ENCODE assay signal across 9 mouse cellular contexts in genomic region chr12:85451693-85452491, GRCm38 (mm10). TPM values are rescaled to one million over a fixed set of nuclear protein-coding genes. Genes with fewer than 3 reads are reported as not detected.
DNase-seq lines count a peak whose midpoint lies in the region; ATAC-seq and TF ChIP-seq lines count a peak whose summit lies in the region.
"Had no signal": no experiment of that assay in that cellular context is flagged by ENCODE, and none has a peak within 500 bp of the region (broad histone marks: within the 10 kb centered on the region; RNA-seq: fewer than 3 reads in every experiment).

No protein-coding gene starts in this region.

- peak overlapping the region; percentile 13 for H3K4me3 ChIP-seq in gastrocnemius, adult 2 months
- H3K4me3 ChIP-seq in embryonic facial prominence, embryonic 15.5 days (replicated peaks), result no peak overlapping the region
- no peak overlapping the region for H3K4me3 ChIP-seq in limb, embryonic 12.5 days (replicated peaks)
- peak overlapping the region; percentile 36 for H3K4me3 ChIP-seq in small intestine, adult 2 months (ENCODE audit: low read depth, low read length)
- no peak overlapping the region for H3K4me3 ChIP-seq in forebrain, embryonic 13.5 days
- H3K4me3 ChIP-seq: megakaryocyte, embryonic 14.5 days had no signal

- no peak for ATAC-seq in embryonic facial prominence, embryonic 15.5 days (ENCODE audit: insufficient number of reproducible peaks, low FRiP score, low TSS enrichment, low read depth)
- no peak for ATAC-seq in limb, embryonic 12.5 days (ENCODE audit: insufficient number of reproducible peaks, insufficient read depth, low FRiP score, low TSS enrichment, low read depth)
- ATAC-seq in megakaryocyte progenitor cell, adult 5-6 weeks (replicated peaks; ENCODE audit: poor library complexity), result no peak
- no peak for ATAC-seq in forebrain, embryonic 13.5 days

- no peaks in the 10 kb centered on the region for H3K9me3 ChIP-seq in embryonic facial prominence, embryonic 15.5 days (replicated peaks)
- no peaks in the 10 kb centered on the region for H3K9me3 ChIP-seq in limb, embryonic 12.5 days
- H3K9me3 ChIP-seq in forebrain, embryonic 13.5 days (replicated peaks), result no peaks in the 10 kb centered on the region
- H3K9me3 ChIP-seq: megakaryocyte, embryonic 14.5 days had no signal

- H3K4me2 ChIP-seq in embryonic facial prominence, embryonic 15.5 days (replicated peaks), result peak overlapping the region; percentile 36
- H3K4me2 ChIP-seq in limb, embryonic 12.5 days, result peak overlapping the region; percentile 4; the same call in 1 of the 2 replicates
- H3K4me2 ChIP-seq in forebrain, embryonic 13.5 days, result no peak overlapping the region

- H3K4me1 ChIP-seq in embryonic facial prominence, embryonic 15.5 days, result peaks cover 47% of the 10 kb centered on the region
- H3K4me1 ChIP-seq in limb, embryonic 12.5 days (replicated peaks), result peaks cover 36% of the 10 kb centered on the region
- peaks cover 33% of the 10 kb centered on the region for H3K4me1 ChIP-seq in small intestine, adult 2 months (ENCODE audit: control insufficient read depth, insufficient read depth, insufficient read length, low read length)
- H3K4me1 ChIP-seq in forebrain, embryonic 13.5 days, result peaks cover 25% of the 10 kb centered on the region

- no peak for TF ChIP-seq CTCF in gastrocnemius, adult 2 months (IDR thresholded peaks at IDR 0.05)
- no peak for TF ChIP-seq CTCF in small intestine, adult 2 months (IDR thresholded peaks at IDR 0.05; ENCODE audit: extremely low read depth, insufficient read length, insufficient replicate concordance, low read depth, low read length)

- no peaks in the 10 kb centered on the region for H3K36me3 ChIP-seq in embryonic facial prominence, embryonic 15.5 days
- H3K36me3 ChIP-seq in limb, embryonic 12.5 days, result no peaks in the 10 kb centered on the region
- no peaks in the 10 kb centered on the region for H3K36me3 ChIP-seq in small intestine, adult 2 months (ENCODE audit: control insufficient read depth, insufficient read depth, low read length)
- no peaks in the 10 kb centered on the region for H3K36me3 ChIP-seq in forebrain, embryonic 13.5 days (ENCODE audit: poor library complexity, severe bottlenecking)

- H3K27ac ChIP-seq in gastrocnemius, adult 2 months, result peak overlapping the region; percentile 50; the same call in 1 of the 2 replicates
- H3K27ac ChIP-seq in embryonic facial prominence, embryonic 15.5 days (replicated peaks), result peak overlapping the region; percentile 85
- H3K27ac ChIP-seq in limb, embryonic 12.5 days, result no peak overlapping the region
- H3K27ac ChIP-seq in small intestine, adult 2 months (ENCODE audit: insufficient read depth, low read depth, low read length), result peak overlapping the region; percentile 98
- H3K27ac ChIP-seq in forebrain, embryonic 13.5 days, result no peak overlapping the region

- DNase-seq in gastrocnemius, adult 2 months, result no peak
- no peak for DNase-seq in gastrocnemius, postnatal 25 days
- no peak for DNase-seq in c-Kit-positive CD71-positive TER-119-positive erythroid progenitor cells, embryonic 14.5 days (ENCODE audit: low spot score)

- no peaks in the 10 kb centered on the region for H3K27me3 ChIP-seq in embryonic facial prominence, embryonic 15.5 days
- H3K27me3 ChIP-seq in limb, embryonic 12.5 days, result no peaks in the 10 kb centered on the region
- H3K27me3 ChIP-seq in small intestine, adult 2 months (ENCODE audit: control insufficient read depth, insufficient read depth, low read length), result no peaks in the 10 kb centered on the region
- H3K27me3 ChIP-seq in forebrain, embryonic 13.5 days, result no peaks in the 10 kb centered on the region

- H3K9ac ChIP-seq in embryonic facial prominence, embryonic 15.5 days, result no peak overlapping the region
- no peak overlapping the region for H3K9ac ChIP-seq in limb, embryonic 12.5 days (replicated peaks)
- H3K9ac ChIP-seq in forebrain, embryonic 13.5 days, result no peak overlapping the region

- intact Hi-C loops in gastrocnemius, adult 2 months (cut with DNase I), result no loop called here

- TF ChIP-seq POLR2A in small intestine, adult 2 months (IDR thresholded peaks at IDR 0.05; ENCODE audit: low read depth, low read length), result no peak; the same call in 1 of the 2 replicates

- WGBS in embryonic facial prominence, embryonic 15.5 days, result 33% methylated on average over 22 of the region's 22 CpGs
- 39% methylated on average over 22 of the region's 22 CpGs for WGBS in limb, embryonic 12.5 days
- WGBS in small intestine, adult 2 months, result 14% methylated on average over 22 of the region's 22 CpGs
- 47% methylated on average over 22 of the region's 22 CpGs for WGBS in forebrain, embryonic 13.5 days

RNA-seq across cellular contexts. Expression of gene Fos, which starts 21.8 kb away (rescaled TPM):
- total RNA-seq in gastrocnemius, adult 2 months (2021), result 1 to 10 TPM; 3.6 to 8.7 TPM
- total RNA-seq in gastrocnemius, postnatal 25 days (2021), result 10 to 100 TPM in 1 of 2 experiments, 1 to 10 TPM in 1; 5.1 to 11.6 TPM
- polyA plus RNA-seq in embryonic facial prominence, embryonic 15.5 days (2015; fragmentation: Nextera tagmentation; extraction: Ambion mirVana), result 22.7 and 23.9 TPM in 2 replicates
- 2.0 and 2.7 TPM in 2 replicates for polyA plus RNA-seq in limb, embryonic 12.5 days (2016; fragmentation: Nextera tagmentation; extraction: Ambion mirVana)
- polyA plus RNA-seq in small intestine, adult 2 months (2012; rRNA removed), result 103 and 283 TPM in 2 replicates
- total RNA-seq in megakaryocyte progenitor cell, adult 5-6 weeks (2015), result 94.5 and 144 TPM in 2 replicates
- total RNA-seq in megakaryocyte progenitor cell, adult 5-6 weeks (2017), result 72.4 and 111 TPM in 2 replicates
- 1.1 and 1.2 TPM in 2 replicates for polyA plus RNA-seq in forebrain, embryonic 13.5 days (2015; fragmentation: Nextera tagmentation; extraction: Ambion mirVana)

Comparison
In these comparisons a context has a peak if more than half of its experiments do, and no peak if none do; other contexts are left out.
1. H3K27ac ChIP-seq: peak in gastrocnemius, adult 2 months (single experiment), embryonic facial prominence, embryonic 15.5 days (single experiment) and small intestine, adult 2 months (single experiment); none in limb, embryonic 12.5 days (single experiment) and forebrain, embryonic 13.5 days (single experiment).
2. H3K4me3 ChIP-seq: peak in gastrocnemius, adult 2 months (single experiment) and small intestine, adult 2 months (single experiment); none in embryonic facial prominence, embryonic 15.5 days (single experiment), limb, embryonic 12.5 days (single experiment) and forebrain, embryonic 13.5 days (single experiment).